Comparison of ENCODE assay signal across 16 mouse cellular contexts in genomic region chr10:56444457-56444856, GRCm38 (mm10).
"Had no signal": no experiment of that assay in that cellular context is flagged by ENCODE, and none has a peak within 500 bp of the region (broad histone marks: within the 10 kb centered on the region; RNA-seq: fewer than 3 reads in every experiment).

No protein-coding gene starts in this region.

- H3K27me3 ChIP-seq: neural tube, embryonic 13.5 days; neural tube, embryonic 15.5 days; stomach, embryonic 15.5 days had no signal

- H3K9ac ChIP-seq: neural tube, embryonic 13.5 days; neural tube, embryonic 15.5 days; stomach, embryonic 15.5 days had no signal

- H3K9me3 ChIP-seq: neural tube, embryonic 13.5 days; neural tube, embryonic 15.5 days; stomach, embryonic 15.5 days had no signal

- H3K4me2 ChIP-seq: neural tube, embryonic 13.5 days; neural tube, embryonic 15.5 days; stomach, embryonic 15.5 days had no signal

- H3K27ac ChIP-seq: neural tube, embryonic 13.5 days; neural tube, embryonic 15.5 days; stomach, embryonic 15.5 days; stomach, postnatal 0 days had no signal

- DNase-seq: retina, postnatal 1 day; right cerebral cortex, adult 18-20 months; right cerebral cortex, postnatal 14 days; right cerebral cortex, postnatal 25 days; right cerebral cortex, postnatal 4 days; spleen, adult 18-20 months; thymus, adult 18-20 months; thymus, adult 2 months; thymus, postnatal 14 days; thymus, postnatal 25 days; thymus, postnatal 36 days; thymus, postnatal 4 days had no signal

- H3K4me1 ChIP-seq: neural tube, embryonic 13.5 days; neural tube, embryonic 15.5 days; stomach, embryonic 15.5 days had no signal

- H3K4me3 ChIP-seq: neural tube, embryonic 13.5 days; neural tube, embryonic 15.5 days; stomach, embryonic 15.5 days had no signal

- H3K36me3 ChIP-seq: neural tube, embryonic 13.5 days; neural tube, embryonic 15.5 days; stomach, embryonic 15.5 days had no signal
